Mouse (Mus musculus): ENCODE results near the gene Slco4a1.

GRCm38 (mm10) chr2:180445962-180446361 lies 10.1 kb upstream of the Slco4a1 start:
- TF ChIP-seq POLR2A (IDR thresholded peaks at IDR 0.05; ENCODE audit: borderline replicate concordance, insufficient read depth, low read length) (no peak), CTCF (IDR thresholded peaks at IDR 0.05; ENCODE audit: borderline replicate concordance, insufficient read depth, low read depth, low read length) (no peak)
